Mouse (Mus musculus) midbrain, embryonic 11.5 days (tissue): ENCODE data around the gene Hspb11. TPM values are rescaled to one million over a fixed set of nuclear protein-coding genes. Genes with fewer than 3 reads are reported as not detected.

ENCODE experiments used
- ATAC-seq: fragments of 200-750 bp; cut with Nextera tagmentation; 2 replicates; pipeline ENCODE4 v1.8.0; 2017; ENCODE audit warnings: moderate TSS enrichment, moderate library complexity; ENCODE audit not compliant: low FRiP score
- DNase-seq: peaks from one replicate; pipeline ENCODE4 v3.0.0; 2015; ENCODE audit warnings: low spot score; ENCODE audit errors: missing footprints
- H3K27ac ChIP-seq: fragments of 300-500 bp; sonication (generic); 2 replicates; pipeline ENCODE4 v1.5.1; 2014; ENCODE audit warnings: low read depth, low read length
- H3K27me3 ChIP-seq: fragments of 300-500 bp; sonication (generic); 2 replicates; pipeline ENCODE4 v1.6.1; 2014; ENCODE audit warnings: mild to moderate bottlenecking, low read length, moderate library complexity, mixed read lengths; ENCODE audit not compliant: control insufficient read depth, insufficient read depth
- H3K36me3 ChIP-seq: fragments of 300-500 bp; sonication (generic); 2 replicates; pipeline ENCODE4 v1.6.1; 2014; ENCODE audit warnings: mild to moderate bottlenecking, low read length, moderate library complexity, mixed read lengths; ENCODE audit not compliant: control insufficient read depth, insufficient read depth
- H3K4me1 ChIP-seq: fragments of 300-500 bp; sonication (generic); 2 replicates; pipeline ENCODE4 v1.6.1; 2014; ENCODE audit warnings: low read length; ENCODE audit not compliant: control insufficient read depth, insufficient read depth
- H3K4me2 ChIP-seq: fragments of 300-500 bp; sonication (generic); 2 replicates; pipeline ENCODE4 v1.6.1; 2014; ENCODE audit warnings: mild to moderate bottlenecking, moderate library complexity
- H3K4me3 ChIP-seq: fragments of 300-500 bp; sonication (generic); 2 replicates; pipeline ENCODE4 v1.5.1; 2014; ENCODE audit warnings: low read depth, low read length
- H3K9ac ChIP-seq: fragments of 300-500 bp; sonication (generic); 2 replicates; pipeline ENCODE4 v1.6.1; 2014; ENCODE audit warnings: low read length
- H3K9me3 ChIP-seq: fragments of 300-500 bp; sonication (generic); 2 replicates; pipeline ENCODE4 v1.6.1; 2016; ENCODE audit warnings: low read length; ENCODE audit not compliant: control insufficient read depth
- WGBS: fragments of 180-500 bp; shearing (Covaris S2); extraction: QIAGEN DNeasy Blood & Tissue Kit; methylation state at CpG from one replicate; pipeline ENCODE4 v1.1.7; 2014; 5-methylcytosine and 5-hydroxymethylcytosine counted together
- polyA plus RNA-seq: library from polyadenylated mRNA; unstranded; fragments of >200 nt; fragmentation: Nextera tagmentation; extraction: Ambion mirVana; gene quantifications from 2 replicates; pipeline ENCODE4 v1.2.1, GENCODE M21; 2014

The Hspb11 gene
- polyA plus RNA-seq, 1 experiment from 2014 or later = 30.2 TPM

- 77% methylated on average over 8 of the region's 8 CpGs for WGBS
- no peaks in the 10 kb centered on the region for H3K9me3 ChIP-seq
- H3K27me3 ChIP-seq = no peaks in the 10 kb centered on the region
- no peak overlapping the region for H3K4me3 ChIP-seq
- DNase-seq (no peak), ATAC-seq (no peak)
- H3K27ac ChIP-seq = no peak overlapping the region
- no peak overlapping the region for H3K4me2 ChIP-seq
- H3K36me3 ChIP-seq = 0 out of 2 replicates have a peak, but pooled peaks cover 2% of the 10 kb centered on the region
- peaks cover 7% of the 10 kb centered on the region for H3K4me1 ChIP-seq
- H3K9ac ChIP-seq = no peak overlapping the region
Measured at GRCm38 (mm10) chr4:107318646-107319045, 65.3 kb downstream of the Hspb11 start.

- H3K27ac ChIP-seq = no peak overlapping the region
- WGBS = 79% methylated on average over 2 of the region's 2 CpGs
- no peak for DNase-seq
- no peak overlapping the region for H3K4me2 ChIP-seq
- no peak overlapping the region for H3K9ac ChIP-seq
- H3K27me3 ChIP-seq = no peaks in the 10 kb centered on the region
- H3K36me3 ChIP-seq = 0 out of 2 replicates have a peak, but pooled peaks cover 2% of the 10 kb centered on the region
- no peak overlapping the region for H3K4me3 ChIP-seq
- no peak for ATAC-seq
- H3K4me1 ChIP-seq = no peaks in the 10 kb centered on the region
- no peaks in the 10 kb centered on the region for H3K9me3 ChIP-seq
Measured at GRCm38 (mm10) chr4:107321041-107321440, 67.6 kb downstream of the Hspb11 start.

DNA sequence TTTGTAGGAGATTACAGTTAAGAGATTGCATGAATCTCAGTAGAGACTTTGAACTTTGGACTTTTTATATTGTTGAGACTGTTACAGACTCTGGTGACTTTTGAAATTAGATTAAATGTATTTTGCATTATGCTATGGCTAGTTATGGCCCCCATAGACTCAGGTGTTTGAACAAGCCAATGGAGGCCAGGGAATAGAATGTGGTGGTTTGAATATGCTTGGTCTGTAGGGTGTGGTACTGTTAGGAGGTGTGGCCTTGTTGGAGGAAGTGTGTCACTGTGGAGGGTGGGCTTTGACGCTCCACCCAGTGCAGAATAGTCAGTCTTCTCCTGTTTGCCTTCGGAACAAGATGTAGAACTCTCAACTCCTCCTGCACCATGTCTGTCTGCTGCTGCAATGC is 69.7 kb downstream of the Hspb11 start:
- WGBS = 98% methylated on average over 2 of the region's 2 CpGs

DNA sequence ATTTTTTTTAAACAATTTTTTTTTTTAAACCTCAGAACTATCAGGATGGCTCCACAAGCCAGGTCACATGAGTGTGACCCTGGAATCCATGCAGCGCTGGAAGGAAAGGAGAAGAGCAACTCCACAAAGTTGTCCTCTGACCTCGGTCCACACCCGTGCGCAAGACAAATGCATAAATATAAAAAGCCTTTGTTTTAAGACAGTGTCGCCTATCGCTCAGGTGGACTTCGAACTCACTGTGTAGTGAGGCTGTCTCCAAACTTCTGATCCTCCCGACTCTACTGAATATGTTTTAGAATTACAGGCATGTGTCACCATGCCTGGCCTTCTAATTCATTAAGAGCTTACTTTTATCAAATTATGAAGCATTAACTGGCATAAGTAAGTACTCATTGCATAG is 75.1 kb downstream of the Hspb11 start:
- H3K27me3 ChIP-seq = no peaks in the 10 kb centered on the region
- no peak overlapping the region for H3K9ac ChIP-seq
- WGBS = 94% methylated on average over 8 of the region's 8 CpGs
- H3K4me2 ChIP-seq = no peak overlapping the region
- H3K4me3 ChIP-seq = no peak overlapping the region
- H3K4me1 ChIP-seq = no peaks in the 10 kb centered on the region
- no peaks in the 10 kb centered on the region for H3K9me3 ChIP-seq
- H3K36me3 ChIP-seq = no peaks in the 10 kb centered on the region
- DNase-seq (no peak), ATAC-seq (no peak)
- no peak overlapping the region for H3K27ac ChIP-seq

More for the DNA sequence above, 69.7 kb downstream of the Hspb11 start:
- DNase-seq = no peak
- Histone ChIP-seq H3K4me2 (no peak overlapping the region), H3K27me3 (no peaks in the 10 kb centered on the region), H3K4me1 (no peaks in the 10 kb centered on the region), H3K4me3 (no peak overlapping the region), H3K9me3 (no peaks in the 10 kb centered on the region), H3K27ac (no peak overlapping the region), H3K9ac (no peak overlapping the region), H3K36me3 (0 out of 2 replicates have a peak, but pooled peaks cover 2% of the 10 kb centered on the region)
- ATAC-seq = no peak

Other genes starting within 250 kb of the Hspb11 start
- gene Mrpl37, start 186.7 kb upstream of the Hspb11 start, polyA plus RNA-seq = 106 and 112 TPM in 2 replicates
- gene Cyb5rl, start 186.6 kb upstream of the Hspb11 start, polyA plus RNA-seq = 5.6 TPM in 2 replicates
- gene Cdcp2, start 156.7 kb upstream of the Hspb11 start, polyA plus RNA-seq = 0.11 and 0.29 TPM in 2 replicates
- 344 and 384 TPM in 2 replicates for gene Tmem59, start 75.2 kb upstream of the Hspb11 start, polyA plus RNA-seq
- 22.8 and 25.2 TPM in 2 replicates for gene Tceanc2, start 74.5 kb upstream of the Hspb11 start, polyA plus RNA-seq
- gene Ldlrad1, start 44.4 kb upstream of the Hspb11 start, polyA plus RNA-seq = not detected in 2 replicates
- 69.8 and 70.0 TPM in 2 replicates for gene Lrrc42, start 61 bp upstream of the Hspb11 start, polyA plus RNA-seq
- gene Dio1, start 53.6 kb downstream of the Hspb11 start, polyA plus RNA-seq = not detected in 2 replicates
- gene Yipf1, start 60.8 kb downstream of the Hspb11 start, polyA plus RNA-seq = 36.0 and 40.2 TPM in 2 replicates
- 52.9 and 54.3 TPM in 2 replicates for gene Ndc1, start 114.2 kb downstream of the Hspb11 start, polyA plus RNA-seq
- 0.55 and 0.97 TPM in 2 replicates for gene Glis1, start 181.0 kb downstream of the Hspb11 start, polyA plus RNA-seq